Mouse (Mus musculus) bone marrow macrophage, adult 2 months (primary cell): ENCODE results near the gene Fuca1. TPM values are rescaled to one million over a fixed set of nuclear protein-coding genes. Genes with fewer than 3 reads are reported as not detected.

Source experiments
- H3K27ac ChIP-seq: 2 replicates; pipeline ENCODE4 v1.5.1; 2012; ENCODE audit warnings: low read depth, low read length; ENCODE audit not compliant: insufficient read depth
- H3K4me1 ChIP-seq: 2 replicates; pipeline ENCODE4 v1.6.1; 2012; ENCODE audit warnings: low read length; ENCODE audit not compliant: control insufficient read depth, insufficient read depth
- H3K4me3 ChIP-seq: 2 replicates; pipeline ENCODE4 v1.5.1; 2012; ENCODE audit warnings: mild to moderate bottlenecking, low read length, moderate library complexity; ENCODE audit not compliant: insufficient read depth
- CTCF ChIP-seq: IDR thresholded peaks from 2 replicates; pipeline ENCODE4 v1.5.1; 2012; ENCODE audit warnings: low read depth, mild to moderate bottlenecking, low read length, moderate library complexity
- POLR2A ChIP-seq: IDR thresholded peaks from 2 replicates; pipeline ENCODE4 v1.6.1; 2012; ENCODE audit warnings: mild to moderate bottlenecking, low read depth, low read length, borderline replicate concordance
- polyA plus RNA-seq: library from polyadenylated mRNA; stranded (reverse); fragments of >200 nt; gene quantifications from 2 replicates; pipeline ENCODE4 v1.2.4, GENCODE M21; 2012; ENCODE audit not compliant: missing spikeins, insufficient read depth, insufficient read length

Gene Fuca1
- polyA plus RNA-seq, 1 experiment: 418 TPM

DNA sequence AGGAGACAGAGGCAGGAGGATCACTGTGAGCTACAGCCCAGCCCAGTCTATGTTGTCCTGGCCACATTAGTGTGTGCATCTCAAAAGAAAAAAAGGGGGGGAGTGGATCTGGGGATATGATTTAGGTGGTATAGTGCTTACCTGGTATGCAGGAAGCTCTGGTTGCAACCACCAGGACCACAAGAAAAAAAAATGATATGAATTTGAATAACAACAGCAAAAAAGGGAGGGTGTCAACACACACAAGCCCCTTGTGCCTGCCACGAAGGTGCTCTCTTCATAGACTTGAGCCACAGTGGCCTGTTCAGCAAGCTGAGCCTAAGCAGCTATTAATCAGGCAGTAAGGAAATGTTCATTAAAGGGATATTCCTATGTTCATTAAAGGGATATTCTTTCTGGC is 15.7 kb upstream of the Fuca1 start:
- Histone ChIP-seq H3K4me3 (no peak overlapping the region), H3K4me1 (peaks cover 13% of the 10 kb centered on the region), H3K27ac (no peak overlapping the region)
- no peak for TF ChIP-seq POLR2A
- no peak for TF ChIP-seq CTCF

DNA sequence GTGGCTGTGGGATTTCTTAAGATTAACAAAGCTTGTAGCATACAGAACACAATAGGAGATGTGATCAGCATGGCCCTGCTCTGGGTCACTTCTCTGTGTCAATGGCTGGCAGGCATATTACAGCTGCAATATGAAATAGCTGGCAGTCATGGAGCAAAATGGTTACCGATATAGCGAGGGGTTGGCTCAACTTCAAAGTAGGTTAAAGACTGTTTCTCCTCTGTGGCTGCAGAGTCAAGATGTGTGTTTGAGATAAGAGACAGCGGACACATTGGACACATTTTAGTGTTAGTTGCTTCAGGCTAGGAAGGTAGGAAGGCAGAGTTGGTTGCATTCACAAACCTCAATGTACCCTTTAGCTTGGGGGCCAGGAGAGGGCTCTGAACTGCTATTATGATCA is 13.9 kb upstream of the Fuca1 start:
- no peak overlapping the region for H3K4me3 ChIP-seq
- H3K4me1 ChIP-seq: peaks cover 9% of the 10 kb centered on the region
- no peak overlapping the region for H3K27ac ChIP-seq
- no peak for TF ChIP-seq POLR2A
- TF ChIP-seq CTCF: no peak

DNA sequence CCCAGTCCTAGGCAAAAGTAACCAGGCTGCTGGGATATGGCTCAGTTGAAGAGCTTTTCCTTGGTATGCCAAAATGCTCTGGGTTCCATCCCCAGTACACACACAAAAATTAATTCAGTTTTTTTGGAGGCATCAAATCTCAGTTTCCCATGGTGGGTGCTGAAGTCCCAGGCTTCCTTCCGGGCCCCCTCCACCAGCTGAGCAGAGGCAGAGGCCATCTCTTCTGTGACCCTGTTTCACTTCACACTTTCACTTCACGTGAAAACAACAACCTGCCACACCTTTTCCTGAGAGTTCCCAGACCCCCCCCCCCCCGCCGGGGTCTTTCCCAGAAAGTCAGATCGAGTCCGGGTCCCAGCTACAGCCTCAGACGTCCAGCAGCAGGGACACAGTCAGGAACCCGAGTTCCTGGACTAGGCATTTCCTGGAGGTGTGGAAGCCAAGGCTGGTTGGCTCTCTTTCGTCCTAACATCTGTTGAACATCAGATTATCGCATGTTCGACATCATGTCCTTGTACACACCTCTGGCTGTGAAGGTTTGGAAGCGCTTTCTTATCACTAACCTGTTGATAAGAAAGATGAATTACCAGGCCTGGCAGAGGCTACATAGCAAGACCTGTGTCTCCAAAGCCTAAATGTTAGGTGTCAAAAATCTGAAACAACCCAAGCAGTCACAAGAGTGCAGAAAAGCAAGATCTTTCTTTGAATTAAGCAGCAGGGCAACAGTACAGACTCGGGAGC is 11.0 kb upstream of the Fuca1 start:
- no peaks in the 10 kb centered on the region; the same call in 1 of the 2 replicates for H3K4me1 ChIP-seq
- H3K27ac ChIP-seq: no peak overlapping the region
- TF ChIP-seq POLR2A (no peak), CTCF (no peak)
- H3K4me3 ChIP-seq: no peak overlapping the region

DNA sequence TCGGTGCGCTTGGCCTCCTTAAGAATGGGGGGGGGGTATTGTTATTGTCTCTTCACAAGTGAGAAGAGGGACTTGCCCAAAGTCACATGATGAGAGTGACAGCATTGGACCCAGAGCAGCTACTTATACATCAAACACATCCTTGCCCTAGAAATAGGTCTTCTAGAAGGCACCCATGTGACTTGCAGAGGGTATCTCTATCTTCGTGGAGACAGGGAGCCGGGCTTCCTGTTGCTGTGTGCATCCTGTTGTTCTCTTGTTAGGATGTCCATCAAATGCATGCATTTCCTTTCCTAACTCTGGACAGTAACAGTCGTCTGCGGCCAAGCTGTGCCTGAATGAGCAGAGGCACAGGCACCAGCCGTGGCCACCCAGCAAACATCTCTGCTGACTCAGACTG is 9.0 kb upstream of the Fuca1 start:
- Histone ChIP-seq H3K4me1 (peaks cover 9% of the 10 kb centered on the region), H3K27ac (no peak overlapping the region), H3K4me3 (no peak overlapping the region)
- no peak for TF ChIP-seq POLR2A
- no peak for TF ChIP-seq CTCF

DNA sequence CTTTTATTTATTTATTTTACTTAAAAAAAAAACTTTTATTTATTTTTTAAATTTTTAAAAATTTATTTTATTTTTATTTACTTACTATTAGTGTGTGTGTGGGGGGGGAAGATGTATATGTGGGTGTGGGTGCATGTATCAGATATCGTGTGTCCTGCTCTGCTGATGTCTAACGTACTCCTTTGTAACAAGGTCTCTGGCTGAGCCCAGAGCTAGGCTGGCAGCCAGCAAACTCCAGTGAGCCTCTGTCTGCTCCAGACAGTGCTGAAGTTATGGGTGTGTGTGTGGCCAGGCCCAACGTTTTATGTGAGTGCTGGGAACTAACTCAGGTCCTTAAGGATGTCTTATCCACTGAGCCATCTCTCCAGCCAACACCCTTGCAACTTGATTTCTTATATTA is 8.4 kb upstream of the Fuca1 start:
- H3K4me3 ChIP-seq: no peak overlapping the region
- peaks cover 15% of the 10 kb centered on the region for H3K4me1 ChIP-seq
- TF ChIP-seq CTCF (no peak), POLR2A (no peak)
- H3K27ac ChIP-seq: no peak overlapping the region

DNA sequence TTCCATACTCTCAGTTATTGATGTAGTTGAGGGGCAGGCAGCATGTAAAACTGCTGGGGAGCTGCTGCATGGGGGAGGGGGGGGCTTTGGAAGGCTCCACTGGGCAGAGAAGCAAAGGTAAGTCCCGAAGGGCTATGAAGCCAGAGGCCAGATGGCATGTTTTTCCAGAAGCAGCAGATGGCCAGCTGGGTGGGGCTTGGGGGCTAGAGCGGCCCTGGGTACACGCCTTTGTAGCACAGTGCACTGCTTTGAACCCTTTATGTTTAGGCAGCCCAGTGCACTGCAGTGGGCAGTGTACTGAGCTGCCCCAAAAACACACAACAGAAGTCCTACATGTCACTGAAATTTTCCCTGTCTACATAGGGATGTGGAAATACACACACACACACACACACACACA is 7.7 kb upstream of the Fuca1 start:
- Histone ChIP-seq H3K4me3 (no peak overlapping the region), H3K27ac (no peak overlapping the region), H3K4me1 (peaks cover 21% of the 10 kb centered on the region)
- TF ChIP-seq CTCF: no peak
- TF ChIP-seq POLR2A: no peak

DNA sequence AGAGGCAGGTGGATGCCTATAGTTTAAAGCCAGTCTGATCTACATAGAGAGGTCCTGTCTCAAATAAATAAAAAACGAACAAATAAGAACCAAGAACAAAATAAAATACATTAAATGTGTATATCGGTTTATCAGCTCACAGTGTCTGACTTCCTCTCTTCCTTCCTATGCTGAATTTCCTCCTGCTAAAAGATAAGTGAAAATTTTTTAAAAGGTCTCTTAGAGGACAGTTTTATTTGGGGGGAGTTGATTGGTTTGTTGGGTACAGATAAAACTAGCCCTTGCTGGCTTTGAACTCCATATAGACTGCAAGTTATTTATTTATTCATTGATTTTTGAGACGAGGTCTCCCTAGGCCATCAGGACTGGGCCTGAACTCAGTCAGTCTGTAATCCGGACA is 7.1 kb upstream of the Fuca1 start:
- Histone ChIP-seq H3K4me1 (peaks cover 27% of the 10 kb centered on the region), H3K4me3 (no peak overlapping the region), H3K27ac (no peak overlapping the region)
- TF ChIP-seq POLR2A (no peak), CTCF (no peak)

DNA sequence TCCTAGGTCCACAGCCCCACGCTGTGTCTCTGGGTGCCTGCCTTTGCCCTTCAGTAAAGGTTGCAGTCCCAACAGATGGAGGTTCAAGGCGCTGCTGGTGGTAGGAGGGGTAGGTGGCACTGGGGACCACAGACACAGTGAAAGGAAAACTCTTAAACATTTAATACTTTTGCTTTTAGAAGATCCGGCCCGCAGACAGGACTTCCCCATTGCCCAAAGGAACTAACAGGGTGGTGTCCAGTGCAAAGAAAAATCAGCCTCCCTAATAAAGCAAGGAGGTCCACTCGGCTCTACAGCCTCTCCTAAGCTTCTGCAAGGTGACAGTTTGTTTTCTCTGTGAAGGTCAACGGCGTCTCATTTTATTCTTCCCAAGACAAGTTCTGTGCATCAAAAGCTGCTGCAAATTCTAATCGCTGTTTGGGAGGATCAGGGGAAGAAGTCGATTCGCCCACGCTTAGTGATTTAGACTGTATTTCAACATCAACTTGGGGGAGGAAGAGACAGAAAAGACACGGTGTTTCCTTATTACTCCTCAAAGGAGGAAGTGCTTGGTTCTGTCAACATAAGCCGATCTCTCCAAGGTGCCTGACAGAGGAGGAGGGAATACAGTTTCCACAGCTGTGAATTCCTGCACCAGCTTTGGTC is 1.8 kb upstream of the Fuca1 start:
- peak overlapping the region; percentile 95 for H3K27ac ChIP-seq
- H3K4me1 ChIP-seq: peaks cover 38% of the 10 kb centered on the region
- peak overlapping the region; percentile 48 for H3K4me3 ChIP-seq
- no peak for TF ChIP-seq POLR2A
- no peak for TF ChIP-seq CTCF

DNA sequence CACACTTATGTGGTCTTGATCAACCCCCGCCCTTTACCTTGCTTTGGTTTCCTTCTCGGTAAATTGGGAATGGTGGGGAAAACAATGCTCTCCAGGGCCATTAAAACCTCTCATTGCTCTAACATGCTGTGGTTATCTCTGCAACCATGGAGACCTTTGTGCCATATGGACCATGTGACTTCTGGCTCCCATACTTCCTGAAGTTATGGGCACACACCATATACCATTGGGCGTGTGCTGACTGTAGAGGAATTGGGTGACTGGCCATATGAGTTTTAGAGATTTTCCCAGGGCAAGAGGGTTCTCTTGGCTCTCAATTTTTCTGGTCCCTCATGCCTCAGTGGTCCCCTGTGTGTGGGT is 1.3 kb upstream of the Fuca1 start:
- Histone ChIP-seq H3K4me3 (peak overlapping the region; percentile 16; the same call in 1 of the 2 replicates), H3K27ac (peak overlapping the region; percentile 95), H3K4me1 (peaks cover 38% of the 10 kb centered on the region)
- TF ChIP-seq POLR2A (no peak), CTCF (no peak)

DNA sequence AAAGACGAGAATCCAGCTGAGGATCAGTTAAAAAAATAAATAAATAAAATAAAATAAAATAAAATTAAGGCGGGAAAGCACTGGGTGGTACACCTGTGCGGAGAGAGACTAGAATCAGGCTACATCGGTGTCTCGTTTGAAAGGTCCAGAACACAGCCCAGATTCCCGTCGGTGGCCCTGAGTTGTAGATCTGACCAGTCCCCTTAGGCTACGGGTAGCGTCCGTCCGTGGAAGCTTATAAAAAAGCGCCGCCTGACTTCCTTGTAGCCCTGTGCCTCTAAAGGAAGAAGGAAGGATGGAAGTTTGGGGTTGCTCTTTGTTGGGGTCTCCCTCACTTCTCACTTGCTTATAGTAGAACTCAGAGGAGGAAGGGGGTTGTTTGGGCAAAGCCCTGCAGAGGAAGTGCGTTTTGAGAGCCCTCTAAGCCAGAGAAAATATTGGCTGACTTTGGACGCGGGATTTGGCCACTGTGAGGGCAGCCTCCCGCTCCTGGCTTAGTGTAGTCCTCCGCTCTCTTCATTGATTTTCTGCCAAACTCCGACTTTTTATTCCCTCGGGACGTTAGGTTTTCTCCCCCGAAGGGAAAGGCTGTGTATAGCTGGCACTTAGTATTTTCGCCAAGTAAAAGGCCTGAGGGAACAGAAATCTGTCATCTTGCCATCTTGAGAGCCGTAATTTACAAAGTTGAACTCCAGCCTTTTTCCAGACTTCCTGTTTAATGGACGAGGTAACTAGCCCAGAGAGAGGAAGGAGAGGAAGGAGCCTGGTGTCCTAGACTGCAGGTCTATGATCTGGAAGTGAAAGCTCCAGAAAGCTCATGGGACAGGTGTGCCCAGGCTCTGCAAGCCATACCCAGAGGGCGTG is 954 bp downstream of the Fuca1 start:
- H3K4me3 ChIP-seq: peak overlapping the region; percentile 96
- no peak for TF ChIP-seq POLR2A
- TF ChIP-seq CTCF: no peak
- H3K27ac ChIP-seq: peak overlapping the region; percentile 67
- H3K4me1 ChIP-seq: peaks cover 29% of the 10 kb centered on the region
